Mouse (Mus musculus) adrenal gland, postnatal 36 days (tissue): ENCODE measurements around the gene Tpm1. TPM values are rescaled to one million over a fixed set of nuclear protein-coding genes. Genes with fewer than 3 reads are reported as not detected.

ENCODE experiments used
- DNase-seq, 2 experiments: peaks; one replicate each; pipeline ENCODE4 v3.0.0; 2021; ENCODE audit warnings: mixed read lengths in 1 of 2
- total RNA-seq, 2 experiments: library from RNA; stranded (reverse); gene quantifications; 2 replicates each; pipeline ENCODE4 v1.2.3; 2021

Gene Tpm1
- total RNA-seq, 2 experiments from 2014 or later = 145 to 272 TPM

GRCm38 (mm10) chr9:66985377-66985776, 63.8 kb downstream of the Tpm1 start:
- DNase-seq = peak in 1 of 2 experiments; percentile 16

- DNase-seq = no peak
Measured at GRCm38 (mm10) chr9:66982085-66982484, 67.1 kb downstream of the Tpm1 start.

DNA sequence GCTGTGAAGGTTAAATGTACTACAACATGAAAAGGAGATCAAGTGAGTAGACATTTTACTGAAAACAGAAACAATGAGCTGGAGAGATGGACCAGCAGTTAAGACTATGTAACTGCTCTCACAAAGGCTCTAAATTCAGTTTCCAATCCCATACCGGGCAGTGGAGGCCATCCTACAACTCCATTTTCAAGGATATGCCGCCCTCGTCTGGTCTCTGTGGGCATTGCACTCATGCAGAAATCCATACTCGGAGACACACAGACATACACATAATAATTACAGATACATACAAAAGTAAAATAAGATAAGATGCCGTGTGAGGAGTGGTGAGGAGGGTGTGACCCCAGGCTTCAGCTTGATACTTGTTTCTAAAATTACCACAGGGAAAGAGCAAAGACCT, 68.7 kb downstream of the Tpm1 start:
- DNase-seq = peak; percentile 67 to 70

DNA sequence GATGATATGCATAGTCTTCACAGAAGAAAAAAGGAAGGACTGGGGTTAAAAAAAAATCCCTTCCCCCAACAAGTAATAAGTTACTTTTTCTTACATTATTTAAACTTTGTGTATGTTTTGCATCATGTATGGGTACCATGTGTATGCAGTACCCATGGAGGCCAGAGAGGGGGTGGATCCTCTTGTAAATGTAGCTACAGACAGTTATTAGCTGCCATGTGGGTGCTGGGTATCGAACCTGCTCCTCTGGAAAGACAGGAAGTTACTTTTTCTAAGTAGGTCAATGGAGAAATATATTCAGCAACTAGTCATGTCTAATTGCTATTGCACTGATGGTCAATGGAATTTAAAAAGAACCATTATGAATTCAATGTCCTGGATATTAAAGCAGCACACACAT, 70.7 kb downstream of the Tpm1 start:
- no peak for DNase-seq

- DNase-seq = peak; percentile 12 to 19
Measured at GRCm38 (mm10) chr9:66977982-66978381, 71.2 kb downstream of the Tpm1 start.

DNA sequence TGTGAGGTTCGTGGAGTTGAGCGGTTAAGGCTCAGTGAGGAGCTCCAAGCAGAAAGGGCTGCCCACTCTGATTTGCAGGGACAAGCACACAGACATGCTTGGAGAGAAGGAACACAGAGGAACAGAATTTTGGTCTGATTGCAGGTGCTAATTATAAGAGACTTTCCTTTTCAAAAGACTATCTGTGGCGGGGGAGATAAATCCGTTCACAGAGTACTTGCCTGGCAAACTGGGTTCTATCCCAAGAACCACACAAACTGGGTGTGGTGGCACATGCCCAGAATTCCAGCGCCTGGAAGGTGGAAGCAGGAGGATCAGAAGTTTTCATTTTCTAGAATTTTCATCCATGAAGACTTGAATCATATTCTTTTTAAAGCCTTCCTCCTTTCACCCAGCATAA, 72.1 kb downstream of the Tpm1 start:
- DNase-seq = no peak

GRCm38 (mm10) chr9:66975239-66975645, 74.0 kb downstream of the Tpm1 start, which contains the start of gene Lactb:
Gene Lactb, minus strand, starts transcription at chr9:66975484.
- DNase-seq = peak; percentile 98 to 99

DNA sequence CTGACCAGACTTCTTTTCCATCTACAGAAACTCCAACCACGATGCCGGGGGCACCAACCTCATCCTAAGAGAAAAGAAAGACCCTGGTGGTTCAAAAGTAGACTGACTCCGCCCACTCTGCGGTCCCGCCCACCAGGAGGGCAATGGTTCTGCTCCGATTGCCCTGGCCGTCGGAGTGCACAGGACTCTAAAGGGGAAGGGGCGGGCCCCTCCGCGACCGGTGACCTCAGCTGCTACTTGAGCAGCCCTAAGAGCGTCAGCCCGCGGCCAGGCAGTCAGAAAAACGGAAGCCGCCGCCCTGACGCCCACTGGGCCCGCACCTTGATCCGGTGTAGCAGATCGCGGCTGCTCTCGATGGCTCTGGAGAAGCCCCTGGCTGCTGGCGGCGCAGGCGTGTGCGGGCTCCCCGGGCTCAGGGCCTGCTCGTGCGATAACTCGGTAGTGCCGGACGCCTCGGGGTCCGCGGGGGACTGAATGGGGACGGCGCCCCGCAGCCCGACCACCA, 74.4 kb downstream of the Tpm1 start:
- DNase-seq = peak; percentile 83 to 91

Other genes with a start within 250 kb of the Tpm1 start
- 10 to 100 TPM in 1 of 2 experiments, 1 to 10 TPM in 1; 6.6 to 11.4 TPM for gene Aph1c, start 214.7 kb downstream of the Tpm1 start, total RNA-seq
- gene Rab8b, start 129.7 kb downstream of the Tpm1 start, total RNA-seq = 10 to 100 TPM; 18.9 to 21.9 TPM
- 100 to 1,000 TPM; 270 to 313 TPM for gene Rps27l, start 103.3 kb downstream of the Tpm1 start, total RNA-seq
- 10 to 100 TPM; 16.9 to 20.5 TPM for gene Lactb, start 73.9 kb downstream of the Tpm1 start, total RNA-seq